Mouse (Mus musculus): ENCODE data around the gene Ttf1.

DNA sequence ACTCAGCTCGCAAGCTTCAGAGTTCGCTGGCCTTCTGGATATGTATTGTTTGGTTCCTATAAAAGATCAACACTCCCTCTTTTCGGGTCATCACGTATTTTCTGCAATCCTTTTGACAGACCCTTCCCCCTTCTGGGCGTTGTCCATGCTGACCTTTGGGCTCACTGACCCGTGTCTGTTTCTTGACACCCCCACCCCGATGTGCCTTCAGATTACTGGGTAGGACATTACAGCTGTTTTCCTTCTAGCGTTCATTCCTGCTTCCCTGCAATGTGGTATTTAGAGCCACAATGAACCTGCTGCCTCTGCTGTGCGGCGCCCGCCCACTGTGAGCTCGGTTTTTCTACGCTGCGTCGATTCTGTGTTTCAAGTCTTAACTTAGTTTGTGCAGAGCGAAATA lies 13.9 kb upstream of the Ttf1 start:
- TF ChIP-seq CTCF (IDR thresholded peaks at IDR 0.05; ENCODE audit: control insufficient read depth, insufficient read depth, low read length) (no peak), POLR2A (IDR thresholded peaks at IDR 0.05; ENCODE audit: borderline replicate concordance, control insufficient read depth, low read depth, low read length) (no peak)
